Mouse (Mus musculus): ENCODE measurements around the gene D17Wsu92e.

DNA sequence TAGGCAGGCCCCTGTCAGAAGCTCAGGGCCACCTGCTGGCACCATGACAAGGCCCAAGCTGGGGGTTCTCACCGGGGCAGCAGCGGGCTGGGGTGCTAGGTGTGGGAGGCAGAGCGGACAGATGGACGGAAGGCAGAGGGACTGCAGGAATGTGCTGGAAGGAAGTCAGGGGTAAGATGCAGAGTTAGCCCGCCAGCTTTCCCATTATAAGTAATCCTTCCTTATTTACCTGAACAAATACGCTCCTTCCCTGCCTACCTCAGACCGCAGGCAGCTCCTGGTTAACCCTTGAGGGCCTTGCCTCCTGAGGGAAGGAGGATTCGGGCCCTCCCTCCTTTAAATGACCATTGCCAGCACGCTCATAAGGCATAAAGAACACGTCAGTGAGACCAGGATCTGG is 91.7 kb downstream of the D17Wsu92e start, which contains the start of gene Spdef:
- TF ChIP-seq CTCF (IDR thresholded peaks at IDR 0.05): no peak
- no peak for TF ChIP-seq EP300 (IDR thresholded peaks at IDR 0.05)
